Mouse (Mus musculus) midbrain, embryonic 13.5 days (tissue): ENCODE results near the gene Plcxd2. TPM values are rescaled to one million over a fixed set of nuclear protein-coding genes. Genes with fewer than 3 reads are reported as not detected.

Experiments used
- ATAC-seq: fragments of 200-750 bp; cut with Nextera tagmentation; 2 replicates; pipeline ENCODE4 v1.8.0; 2017; ENCODE audit warnings: mild to moderate bottlenecking, moderate TSS enrichment, moderate library complexity
- H3K27ac ChIP-seq: fragments of 300-500 bp; sonication (generic); 2 replicates; pipeline ENCODE4 v1.5.1; 2015; ENCODE audit warnings: inconsistent platforms, mild to moderate bottlenecking, moderate library complexity
- H3K27me3 ChIP-seq: fragments of 300-500 bp; sonication (generic); 2 replicates; pipeline ENCODE4 v1.6.1; 2015; ENCODE audit warnings: mild to moderate bottlenecking, inconsistent platforms
- H3K36me3 ChIP-seq: fragments of 300-500 bp; sonication (generic); 2 replicates; pipeline ENCODE4 v1.6.1; 2015; ENCODE audit warnings: mild to moderate bottlenecking, inconsistent platforms
- H3K4me1 ChIP-seq: fragments of 300-500 bp; sonication (generic); replicated peaks from 2 replicates; pipeline ENCODE4 v1.6.1; 2015; ENCODE audit warnings: inconsistent platforms
- H3K4me2 ChIP-seq: fragments of 300-500 bp; sonication (generic); replicated peaks from 2 replicates; pipeline ENCODE4 v1.6.1; 2015; ENCODE audit warnings: moderate library complexity, mild to moderate bottlenecking, inconsistent platforms
- H3K4me3 ChIP-seq: fragments of 300-500 bp; sonication (generic); replicated peaks from 2 replicates; pipeline ENCODE4 v1.5.1; 2015; ENCODE audit warnings: mild to moderate bottlenecking, inconsistent platforms
- H3K9ac ChIP-seq: fragments of 300-500 bp; sonication (generic); replicated peaks from 2 replicates; pipeline ENCODE4 v1.6.1; 2015; ENCODE audit warnings: mild to moderate bottlenecking, inconsistent platforms
- H3K9me3 ChIP-seq: fragments of 300-500 bp; sonication (generic); 2 replicates; pipeline ENCODE4 v1.6.1; 2016; ENCODE audit warnings: mild to moderate bottlenecking, inconsistent platforms
- WGBS: fragments of 180-500 bp; shearing (Covaris S2); methylation state at CpG from one replicate; pipeline ENCODE4 v1.1.7; 2015; 5-methylcytosine and 5-hydroxymethylcytosine counted together
- polyA plus RNA-seq: library from polyadenylated mRNA; unstranded; fragments of >200 nt; fragmentation: Nextera tagmentation; extraction: Ambion mirVana; gene quantifications from 2 replicates; pipeline ENCODE4 v1.2.1, GENCODE M21; 2015

Gene Plcxd2
- polyA plus RNA-seq, 1 experiment from 2014 or later = 7.3 TPM

GRCm38 (mm10) chr16:45984610-45985606 is 25.1 kb downstream of the Plcxd2 start:
- WGBS = 78% methylated on average over 4 of the region's 4 CpGs
- Histone ChIP-seq H3K4me1 (0 out of 2 replicates have a peak, but pooled peaks cover 7% of the 10 kb centered on the region), H3K27ac (no peak overlapping the region), H3K4me3 (no peak overlapping the region), H3K27me3 (no peaks in the 10 kb centered on the region), H3K36me3 (0 out of 2 replicates have a peak, but pooled peaks cover 4% of the 10 kb centered on the region), H3K9ac (no peak overlapping the region), H3K4me2 (no peak overlapping the region), H3K9me3 (no peaks in the 10 kb centered on the region)
- peak; percentile 58; the same call in 1 of the 2 replicates for ATAC-seq

- no peaks in the 10 kb centered on the region for H3K4me1 ChIP-seq
- H3K9me3 ChIP-seq = no peaks in the 10 kb centered on the region
- H3K36me3 ChIP-seq = 0 out of 2 replicates have a peak, but pooled peaks cover 4% of the 10 kb centered on the region
- no peak overlapping the region for H3K9ac ChIP-seq
- no peak for ATAC-seq
- no peak overlapping the region for H3K27ac ChIP-seq
- no peaks in the 10 kb centered on the region for H3K27me3 ChIP-seq
- no peak overlapping the region for H3K4me3 ChIP-seq
- WGBS = 79% methylated on average over 1 of the region's 1 CpGs
- H3K4me2 ChIP-seq = no peak overlapping the region
Observed at GRCm38 (mm10) chr16:45976251-45976650, 33.8 kb downstream of the Plcxd2 start.

DNA sequence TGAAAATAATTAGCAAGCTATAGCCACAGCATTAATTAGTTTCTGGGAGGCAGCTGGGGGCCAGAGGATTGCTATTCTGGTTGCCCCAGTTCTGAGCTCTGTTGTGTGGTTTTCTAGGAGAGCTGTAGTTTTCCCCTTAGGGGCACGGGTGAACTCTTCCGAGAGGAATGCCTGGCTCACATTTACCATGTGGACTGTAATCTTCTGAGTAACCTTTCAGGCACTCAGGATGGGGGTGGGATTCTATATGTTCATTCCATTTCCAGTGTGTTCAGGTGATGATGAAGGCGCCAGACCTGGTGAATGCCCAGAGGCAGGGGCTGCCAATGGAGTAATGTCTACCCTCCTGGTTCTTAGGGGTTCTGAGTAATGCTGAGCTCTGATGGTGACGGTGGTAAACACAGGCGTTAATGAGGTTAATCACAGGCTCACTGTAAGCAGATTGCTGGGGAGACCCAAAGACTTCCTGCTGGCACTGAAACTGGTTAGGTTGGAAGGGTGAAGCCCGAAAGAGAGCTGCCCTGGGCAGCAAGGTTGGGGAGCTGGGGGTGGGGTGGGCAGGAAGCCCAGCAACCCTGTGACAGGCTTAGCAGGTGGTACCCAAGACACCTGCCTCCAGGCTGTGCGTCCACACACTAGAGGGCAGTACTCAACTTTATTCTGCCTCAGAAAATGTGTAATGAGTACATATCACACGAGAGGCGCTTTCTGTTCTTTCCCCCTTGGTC is 35.9 kb downstream of the Plcxd2 start:
- Histone ChIP-seq H3K36me3 (no peaks in the 10 kb centered on the region), H3K9ac (no peak overlapping the region), H3K27me3 (no peaks in the 10 kb centered on the region), H3K4me2 (no peak overlapping the region), H3K4me1 (no peaks in the 10 kb centered on the region), H3K4me3 (no peak overlapping the region), H3K27ac (no peak overlapping the region), H3K9me3 (no peaks in the 10 kb centered on the region)
- WGBS = 67% methylated on average over 9 of the region's 9 CpGs
- ATAC-seq = peak; percentile 50; the same call in 1 of the 2 replicates

- ATAC-seq = no peak
- Histone ChIP-seq H3K9ac (no peak overlapping the region), H3K9me3 (no peaks in the 10 kb centered on the region), H3K4me2 (no peak overlapping the region), H3K27ac (no peak overlapping the region), H3K27me3 (no peaks in the 10 kb centered on the region), H3K4me3 (no peak overlapping the region), H3K4me1 (no peaks in the 10 kb centered on the region), H3K36me3 (no peaks in the 10 kb centered on the region)
- WGBS = 92% methylated on average over 2 of the region's 2 CpGs
Observed at GRCm38 (mm10) chr16:45970187-45970586, 39.8 kb downstream of the Plcxd2 start.

GRCm38 (mm10) chr16:45968716-45969115 is 41.3 kb downstream of the Plcxd2 start:
- no peak for ATAC-seq
- no peak overlapping the region for H3K27ac ChIP-seq
- WGBS = 84% methylated on average over 5 of the region's 5 CpGs

DNA sequence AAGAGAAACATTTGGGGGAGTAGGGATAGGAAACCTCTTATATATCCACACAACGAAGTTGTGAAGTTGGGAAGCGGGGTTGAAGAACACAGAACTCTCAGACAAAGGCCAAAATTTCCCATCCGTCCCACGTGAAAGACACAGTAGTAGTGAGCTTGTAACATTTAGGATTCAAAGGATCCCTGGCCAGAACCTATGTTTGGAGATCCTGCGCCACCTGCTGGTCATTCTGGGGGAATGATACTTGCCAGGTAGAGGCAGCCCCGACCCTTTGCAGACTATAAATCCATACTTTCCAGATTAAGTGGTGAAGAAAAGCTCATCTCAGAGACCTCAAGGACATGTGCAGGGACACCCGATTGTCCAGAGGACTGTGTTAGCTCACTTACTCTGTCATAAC is 42.5 kb downstream of the Plcxd2 start:
- Histone ChIP-seq H3K9ac (no peak overlapping the region), H3K9me3 (no peaks in the 10 kb centered on the region)

More at GRCm38 (mm10) chr16:45968716-45969115, 41.3 kb downstream of the Plcxd2 start:
- peaks cover 7% of the 10 kb centered on the region for H3K36me3 ChIP-seq
- H3K9ac ChIP-seq = no peak overlapping the region
- H3K4me2 ChIP-seq = no peak overlapping the region
- H3K9me3 ChIP-seq = no peaks in the 10 kb centered on the region
- H3K4me3 ChIP-seq = no peak overlapping the region
- H3K27me3 ChIP-seq = no peaks in the 10 kb centered on the region
- H3K4me1 ChIP-seq = no peaks in the 10 kb centered on the region

DNA sequence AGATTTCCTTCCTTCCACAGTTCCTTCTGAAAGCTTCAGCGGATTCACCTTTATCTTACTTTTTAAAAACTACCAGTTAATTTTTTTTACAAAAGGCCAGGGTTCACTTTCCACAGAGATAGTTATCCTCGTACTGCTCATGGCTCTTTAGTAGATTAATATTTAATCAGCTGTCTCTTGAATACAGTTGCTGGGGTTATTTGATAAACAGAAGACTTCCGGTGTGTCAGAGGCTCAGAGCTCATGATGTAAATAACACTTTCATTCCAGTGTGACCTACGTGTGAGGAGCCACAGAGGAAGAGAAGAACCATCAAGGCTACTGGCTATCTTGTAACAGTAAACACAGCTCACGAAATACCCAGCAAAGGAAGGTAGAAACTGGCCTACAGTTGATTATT is 43.4 kb downstream of the Plcxd2 start:
- no peak for ATAC-seq
- 77% methylated on average over 5 of the region's 5 CpGs for WGBS
- no peak overlapping the region for H3K4me2 ChIP-seq

More for the DNA sequence above, 42.5 kb downstream of the Plcxd2 start:
- Histone ChIP-seq H3K4me2 (no peak overlapping the region), H3K4me3 (no peak overlapping the region), H3K27me3 (no peaks in the 10 kb centered on the region), H3K36me3 (peaks cover 8% of the 10 kb centered on the region), H3K4me1 (no peaks in the 10 kb centered on the region), H3K27ac (no peak overlapping the region)
- 14% methylated on average over 7 of the region's 7 CpGs for WGBS
- ATAC-seq = peak; percentile 90

GRCm38 (mm10) chr16:45964777-45965176 is 45.2 kb downstream of the Plcxd2 start:
- no peak for ATAC-seq
- 93% methylated on average over 6 of the region's 6 CpGs for WGBS
- Histone ChIP-seq H3K4me1 (no peaks in the 10 kb centered on the region), H3K36me3 (peaks cover 8% of the 10 kb centered on the region), H3K27me3 (no peaks in the 10 kb centered on the region), H3K27ac (no peak overlapping the region), H3K9ac (no peak overlapping the region), H3K9me3 (no peaks in the 10 kb centered on the region), H3K4me2 (no peak overlapping the region), H3K4me3 (no peak overlapping the region)

More for the DNA sequence above, 43.4 kb downstream of the Plcxd2 start:
- no peak overlapping the region for H3K4me3 ChIP-seq
- no peak overlapping the region for H3K9ac ChIP-seq
- H3K27ac ChIP-seq = no peak overlapping the region
- no peaks in the 10 kb centered on the region for H3K4me1 ChIP-seq
- H3K27me3 ChIP-seq = no peaks in the 10 kb centered on the region
- no peaks in the 10 kb centered on the region for H3K9me3 ChIP-seq
- peaks cover 8% of the 10 kb centered on the region for H3K36me3 ChIP-seq

- no peak overlapping the region for H3K4me2 ChIP-seq
- no peak overlapping the region for H3K9ac ChIP-seq
- 92% methylated on average over 8 of the region's 8 CpGs for WGBS
- no peak overlapping the region for H3K27ac ChIP-seq
- H3K27me3 ChIP-seq = no peaks in the 10 kb centered on the region
- H3K4me3 ChIP-seq = no peak overlapping the region
- H3K36me3 ChIP-seq = peaks cover 8% of the 10 kb centered on the region
- H3K4me1 ChIP-seq = no peaks in the 10 kb centered on the region
- no peak for ATAC-seq
- no peaks in the 10 kb centered on the region for H3K9me3 ChIP-seq
Observed at GRCm38 (mm10) chr16:45963837-45964236, 46.2 kb downstream of the Plcxd2 start.

DNA sequence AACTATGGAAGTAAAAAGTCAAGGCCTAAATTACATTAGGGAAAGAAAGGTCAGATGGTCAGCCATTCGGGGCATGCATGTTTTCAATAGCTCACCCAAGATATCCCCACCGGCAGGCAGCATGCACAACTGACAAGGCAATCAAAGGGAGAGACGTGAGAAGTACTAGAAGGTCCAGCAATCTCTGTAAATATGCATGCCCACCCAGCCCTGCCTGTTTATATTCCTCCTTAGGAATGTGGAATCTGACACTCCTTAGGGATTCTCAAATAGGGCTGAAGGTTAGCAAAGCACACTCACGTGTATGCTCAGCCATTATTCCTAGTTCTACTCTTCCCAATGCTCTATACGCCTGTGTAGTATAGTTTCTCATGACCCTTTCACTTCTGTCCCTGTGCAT is 46.9 kb downstream of the Plcxd2 start:
- peaks cover 8% of the 10 kb centered on the region for H3K36me3 ChIP-seq
- no peak for ATAC-seq
- no peak overlapping the region for H3K9ac ChIP-seq
- 80% methylated on average over 5 of the region's 5 CpGs for WGBS
- H3K27me3 ChIP-seq = no peaks in the 10 kb centered on the region
- H3K27ac ChIP-seq = no peak overlapping the region
- H3K9me3 ChIP-seq = no peaks in the 10 kb centered on the region
- H3K4me2 ChIP-seq = no peak overlapping the region
- no peaks in the 10 kb centered on the region for H3K4me1 ChIP-seq
- no peak overlapping the region for H3K4me3 ChIP-seq

DNA sequence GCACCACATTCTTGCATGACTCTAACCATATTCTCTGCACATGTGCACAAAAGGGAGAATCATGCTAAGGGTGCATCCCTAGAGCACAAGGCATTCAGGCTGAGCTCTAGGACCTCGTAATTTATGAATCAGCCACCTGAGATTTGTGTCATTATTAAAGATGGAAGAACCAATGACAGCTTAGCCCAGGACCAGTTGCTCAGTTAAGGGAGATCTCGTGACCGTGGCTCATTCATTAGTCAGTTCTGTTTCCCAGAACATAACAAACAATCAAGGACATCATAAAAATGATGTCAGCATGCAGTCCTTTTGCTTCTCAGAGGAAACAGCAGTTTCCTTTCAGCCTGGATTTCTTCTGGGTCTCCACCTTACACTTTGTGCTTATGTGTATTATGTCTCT is 49.0 kb downstream of the Plcxd2 start:
- Histone ChIP-seq H3K4me3 (no peak overlapping the region), H3K9ac (no peak overlapping the region), H3K4me1 (no peaks in the 10 kb centered on the region), H3K9me3 (no peaks in the 10 kb centered on the region), H3K27me3 (no peaks in the 10 kb centered on the region), H3K36me3 (peaks cover 8% of the 10 kb centered on the region), H3K4me2 (no peak overlapping the region), H3K27ac (no peak overlapping the region)
- no peak for ATAC-seq
- whole genome bisulfite sequencing = 89% methylated on average over 3 of the region's 3 CpGs

DNA sequence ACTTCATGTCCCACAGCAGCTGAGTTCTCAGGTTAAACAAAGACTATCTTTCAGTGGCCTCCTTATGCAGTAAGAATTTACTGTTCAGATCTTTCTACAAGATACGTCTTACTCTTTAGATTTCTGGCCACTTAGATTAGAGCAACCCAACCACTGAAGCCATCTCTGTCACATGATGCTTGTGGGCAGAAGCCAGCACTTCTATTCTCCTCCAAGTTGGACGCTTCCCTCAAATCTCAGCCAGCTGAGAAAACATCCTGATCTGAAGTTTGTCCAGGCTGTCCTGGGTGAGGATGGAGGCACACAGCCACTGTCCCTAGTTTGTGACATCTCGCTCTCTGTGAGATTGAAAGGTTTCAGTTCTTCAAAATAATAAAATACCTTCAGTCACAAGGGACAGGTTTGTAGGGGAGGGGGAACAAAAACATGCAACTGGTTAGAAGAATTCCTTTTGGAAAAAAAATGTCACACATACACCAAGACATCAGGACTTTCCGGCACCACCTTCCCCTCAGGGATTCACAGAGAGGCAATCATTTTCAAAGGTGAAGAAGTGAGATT is 53.5 kb downstream of the Plcxd2 start:
- Histone ChIP-seq H3K9me3 (no peaks in the 10 kb centered on the region), H3K4me3 (no peak overlapping the region)
- WGBS = 84% methylated on average over 4 of the region's 4 CpGs

More for the DNA sequence above, 53.5 kb downstream of the Plcxd2 start:
- H3K27ac ChIP-seq = no peak overlapping the region
- no peak overlapping the region for H3K4me2 ChIP-seq
- no peaks in the 10 kb centered on the region for H3K4me1 ChIP-seq
- ATAC-seq = no peak
- no peak overlapping the region for H3K9ac ChIP-seq
- H3K36me3 ChIP-seq = no peaks in the 10 kb centered on the region
- no peaks in the 10 kb centered on the region for H3K27me3 ChIP-seq
